Mouse (Mus musculus): ENCODE results near the gene Exoc3l2. TPM values are rescaled to one million over a fixed set of nuclear protein-coding genes. Genes with fewer than 3 reads are reported as not detected.

Exoc3l2 gene
- polyA plus RNA-seq, 1 experiment from 2014 or later = 0.55 TPM

DNA sequence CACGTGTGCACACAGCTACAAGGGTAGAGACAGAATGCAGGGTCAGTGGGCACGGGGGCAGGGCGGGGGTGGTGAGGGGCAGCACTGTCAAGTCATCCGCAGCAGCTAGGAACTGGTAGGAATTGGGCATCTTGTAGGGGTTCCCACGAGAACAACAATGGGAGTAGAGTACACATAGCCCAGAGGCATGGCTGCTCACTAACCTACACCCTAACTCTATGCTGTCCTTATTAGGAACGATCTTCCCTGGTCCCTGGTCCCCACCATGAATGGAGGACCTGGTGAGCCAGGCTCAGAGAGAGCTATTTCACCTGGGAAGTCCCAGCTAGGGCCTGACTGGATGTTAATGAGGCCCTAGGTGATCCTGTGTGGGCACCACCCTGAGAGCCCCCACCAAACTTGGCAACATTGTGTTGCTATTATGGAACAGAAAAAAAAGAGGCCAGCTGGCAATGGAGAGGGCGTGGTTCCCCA is 78.6 kb downstream of the Exoc3l2 start:
- Histone ChIP-seq H3K4me3 (ENCODE audit: low read depth, low read length) (no peak overlapping the region), H3K9me3 (ENCODE audit: control insufficient read depth, low read depth, low read length) (no peaks in the 10 kb centered on the region), H3K4me1 (ENCODE audit: control insufficient read depth, insufficient read depth, low read length) (peaks cover 33% of the 10 kb centered on the region), H3K36me3 (ENCODE audit: control insufficient read depth, insufficient read depth, low read length) (no peaks in the 10 kb centered on the region), H3K27me3 (ENCODE audit: control insufficient read depth, insufficient read depth, low read length) (no peaks in the 10 kb centered on the region), H3K27ac (ENCODE audit: low read length) (no peak overlapping the region), H3K4me2 (replicated peaks; ENCODE audit: low read depth, low read length) (no peak overlapping the region), H3K9ac (replicated peaks; ENCODE audit: low read depth, low read length) (no peak overlapping the region; the same call in 1 of the 2 replicates)
- 0 out of 2 replicates have a peak, but pooled peaks have one; percentile 8 for ATAC-seq (ENCODE audit: insufficient number of reproducible peaks, insufficient read depth, low FRiP score, low read depth)
- WGBS = 76% methylated on average over 7 of the region's 7 CpGs

DNA sequence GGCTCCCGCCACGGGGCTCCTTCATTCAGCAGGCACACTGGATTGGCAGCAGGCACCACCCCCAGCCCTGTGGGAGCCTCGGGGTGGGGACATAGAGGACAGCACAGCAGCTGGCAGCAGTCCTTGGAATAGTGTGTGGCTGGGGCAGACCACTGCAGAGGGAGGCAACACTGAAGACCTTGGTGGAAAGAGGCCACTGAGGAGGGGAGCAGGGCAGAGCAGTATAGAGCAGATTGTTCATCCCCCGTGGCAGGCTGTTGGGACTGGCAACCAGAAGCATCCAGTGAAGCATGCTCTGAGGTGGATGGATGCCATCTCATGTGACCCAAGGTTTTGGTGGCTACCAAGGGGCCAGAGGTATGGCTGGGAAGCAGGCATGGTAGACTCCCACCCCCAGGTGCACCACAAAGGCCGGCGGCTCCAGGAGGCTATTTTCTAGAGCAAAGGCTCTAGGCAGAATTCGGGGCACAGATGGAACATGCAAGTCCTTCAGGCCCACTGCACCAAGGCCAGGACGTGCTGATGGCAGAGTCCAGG is 79.1 kb downstream of the Exoc3l2 start:
- no peaks in the 10 kb centered on the region for H3K36me3 ChIP-seq (ENCODE audit: control insufficient read depth, insufficient read depth, low read length)
- H3K4me1 ChIP-seq (ENCODE audit: control insufficient read depth, insufficient read depth, low read length) = peaks cover 37% of the 10 kb centered on the region
- H3K27me3 ChIP-seq (ENCODE audit: control insufficient read depth, insufficient read depth, low read length) = no peaks in the 10 kb centered on the region
- no peak overlapping the region for H3K27ac ChIP-seq (ENCODE audit: low read length)
- 0 out of 2 replicates have a peak, but pooled peaks have one; percentile 18 for ATAC-seq (ENCODE audit: insufficient number of reproducible peaks, insufficient read depth, low FRiP score, low read depth)
- no peak overlapping the region; the same call in 1 of the 2 replicates for H3K9ac ChIP-seq (replicated peaks; ENCODE audit: low read depth, low read length)
- 69% methylated on average over 8 of the region's 8 CpGs for WGBS
- no peak overlapping the region for H3K4me2 ChIP-seq (replicated peaks; ENCODE audit: low read depth, low read length)
- no peaks in the 10 kb centered on the region for H3K9me3 ChIP-seq (ENCODE audit: control insufficient read depth, low read depth, low read length)
- no peak overlapping the region for H3K4me3 ChIP-seq (ENCODE audit: low read depth, low read length)

DNA sequence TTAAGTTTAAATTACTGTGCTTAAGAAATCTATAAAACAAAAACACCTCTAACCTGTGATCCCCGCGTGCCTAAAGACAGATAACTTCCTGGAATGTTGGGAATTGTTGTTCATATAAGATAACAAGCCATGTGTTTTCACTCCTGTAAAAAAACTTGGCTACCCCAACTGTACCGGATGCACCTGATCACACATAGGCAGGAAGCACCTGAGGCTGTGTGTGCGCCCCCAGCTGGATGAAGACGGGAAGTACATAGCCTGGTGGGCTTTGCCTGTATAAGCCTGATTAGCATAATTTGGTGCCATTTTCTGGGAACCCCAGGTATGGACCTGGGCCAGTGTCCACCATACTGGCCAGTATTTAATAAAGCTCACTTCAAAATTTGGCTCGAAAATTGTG is 80.5 kb downstream of the Exoc3l2 start:
- Histone ChIP-seq H3K36me3 (ENCODE audit: control insufficient read depth, insufficient read depth, low read length) (no peaks in the 10 kb centered on the region), H3K27me3 (ENCODE audit: control insufficient read depth, insufficient read depth, low read length) (no peaks in the 10 kb centered on the region), H3K4me2 (replicated peaks; ENCODE audit: low read depth, low read length) (no peak overlapping the region), H3K27ac (ENCODE audit: low read length) (no peak overlapping the region), H3K4me3 (ENCODE audit: low read depth, low read length) (no peak overlapping the region), H3K9ac (replicated peaks; ENCODE audit: low read depth, low read length) (no peak overlapping the region), H3K9me3 (ENCODE audit: control insufficient read depth, low read depth, low read length) (no peaks in the 10 kb centered on the region), H3K4me1 (ENCODE audit: control insufficient read depth, insufficient read depth, low read length) (peaks cover 46% of the 10 kb centered on the region)
- 41% methylated on average over 6 of the region's 6 CpGs for WGBS
- no peak for ATAC-seq (ENCODE audit: insufficient number of reproducible peaks, insufficient read depth, low FRiP score, low read depth)

DNA sequence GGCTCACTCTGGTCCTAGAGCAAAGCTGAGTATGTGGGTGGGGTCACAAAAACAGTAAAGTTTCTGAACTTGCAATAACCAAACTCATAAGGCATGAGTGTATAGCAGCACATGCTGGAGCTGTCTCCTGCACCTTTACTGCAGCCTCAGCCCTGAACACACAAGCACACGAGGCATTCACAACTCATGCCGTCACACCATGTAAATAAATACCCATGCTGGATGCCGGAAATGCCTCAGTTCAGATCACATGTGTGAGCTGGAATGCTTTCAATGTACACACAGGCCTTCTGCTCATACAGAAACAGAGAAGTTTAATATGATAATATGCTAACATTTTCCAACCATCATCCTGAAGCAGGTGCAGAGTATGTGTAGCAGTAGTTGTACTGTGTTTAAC is 82.9 kb downstream of the Exoc3l2 start:
- no peak overlapping the region for H3K4me2 ChIP-seq (replicated peaks; ENCODE audit: low read depth, low read length)
- H3K9me3 ChIP-seq (ENCODE audit: control insufficient read depth, low read depth, low read length) = no peaks in the 10 kb centered on the region
- H3K9ac ChIP-seq (replicated peaks; ENCODE audit: low read depth, low read length) = no peak overlapping the region
- WGBS = 18% methylated on average over 3 of the region's 3 CpGs
- H3K4me3 ChIP-seq (ENCODE audit: low read depth, low read length) = no peak overlapping the region
- no peak for ATAC-seq (ENCODE audit: insufficient number of reproducible peaks, insufficient read depth, low FRiP score, low read depth)
- H3K27ac ChIP-seq (ENCODE audit: low read length) = peak overlapping the region; percentile 78; the same call in 1 of the 2 replicates
- H3K36me3 ChIP-seq (ENCODE audit: control insufficient read depth, insufficient read depth, low read length) = no peaks in the 10 kb centered on the region
- no peaks in the 10 kb centered on the region for H3K27me3 ChIP-seq (ENCODE audit: control insufficient read depth, insufficient read depth, low read length)
- H3K4me1 ChIP-seq (ENCODE audit: control insufficient read depth, insufficient read depth, low read length) = peaks cover 49% of the 10 kb centered on the region

Other genes with a start within 250 kb of the Exoc3l2 start
- gene Opa3, start 235.0 kb upstream of the Exoc3l2 start, polyA plus RNA-seq (2014; fragmentation: Nextera tagmentation; extraction: Ambion mirVana) = 37.1 and 42.9 TPM in 2 replicates
- 48.1 and 64.9 TPM in 2 replicates for gene Vasp, start 191.5 kb upstream of the Exoc3l2 start, polyA plus RNA-seq (2014; fragmentation: Nextera tagmentation; extraction: Ambion mirVana)
- gene Ppm1n, start 183.3 kb upstream of the Exoc3l2 start, polyA plus RNA-seq (2014; fragmentation: Nextera tagmentation; extraction: Ambion mirVana) = 0.15 TPM in 1 of 2 replicates, not detected in the other
- gene Rtn2, start 180.7 kb upstream of the Exoc3l2 start, polyA plus RNA-seq (2014; fragmentation: Nextera tagmentation; extraction: Ambion mirVana) = 11.7 and 13.9 TPM in 2 replicates
- gene Fosb, start 153.3 kb upstream of the Exoc3l2 start, polyA plus RNA-seq (2014; fragmentation: Nextera tagmentation; extraction: Ambion mirVana) = 0.07 TPM in 1 of 2 replicates, not detected in the other
- 86.0 and 92.8 TPM in 2 replicates for gene Ercc1, start 118.6 kb upstream of the Exoc3l2 start, polyA plus RNA-seq (2014; fragmentation: Nextera tagmentation; extraction: Ambion mirVana)
- 20.5 and 23.9 TPM in 2 replicates for gene Cd3eap, start 103.8 kb upstream of the Exoc3l2 start, polyA plus RNA-seq (2014; fragmentation: Nextera tagmentation; extraction: Ambion mirVana)
- 9.6 and 10.0 TPM in 2 replicates for gene Ppp1r13l, start 103.6 kb upstream of the Exoc3l2 start, polyA plus RNA-seq (2014; fragmentation: Nextera tagmentation; extraction: Ambion mirVana)
- gene Ercc2, start 81.3 kb upstream of the Exoc3l2 start, polyA plus RNA-seq (2014; fragmentation: Nextera tagmentation; extraction: Ambion mirVana) = 8.8 and 10.3 TPM in 2 replicates
- 6.0 and 8.9 TPM in 2 replicates for gene Klc3, start 59.2 kb upstream of the Exoc3l2 start, polyA plus RNA-seq (2014; fragmentation: Nextera tagmentation; extraction: Ambion mirVana)
- gene Ckm, start 58.6 kb upstream of the Exoc3l2 start, polyA plus RNA-seq (2014; fragmentation: Nextera tagmentation; extraction: Ambion mirVana) = 1.7 and 3.2 TPM in 2 replicates
- gene Mark4, start 4.5 kb upstream of the Exoc3l2 start, polyA plus RNA-seq (2014; fragmentation: Nextera tagmentation; extraction: Ambion mirVana) = 8.6 and 9.7 TPM in 2 replicates
- gene Bloc1s3, start 45.0 kb downstream of the Exoc3l2 start, polyA plus RNA-seq (2014; fragmentation: Nextera tagmentation; extraction: Ambion mirVana) = 0.74 and 1.3 TPM in 2 replicates
- gene Trappc6a, start 45.1 kb downstream of the Exoc3l2 start, polyA plus RNA-seq (2014; fragmentation: Nextera tagmentation; extraction: Ambion mirVana) = 83.4 and 89.0 TPM in 2 replicates
- not detected in 2 replicates for gene Nkpd1, start 54.5 kb downstream of the Exoc3l2 start, polyA plus RNA-seq (2014; fragmentation: Nextera tagmentation; extraction: Ambion mirVana)
- 6.3 and 7.1 TPM in 2 replicates for gene Ppp1r37, start 99.7 kb downstream of the Exoc3l2 start, polyA plus RNA-seq (2014; fragmentation: Nextera tagmentation; extraction: Ambion mirVana)
- gene Zfp296, start 114.0 kb downstream of the Exoc3l2 start, polyA plus RNA-seq (2014; fragmentation: Nextera tagmentation; extraction: Ambion mirVana) = 1.2 and 2.1 TPM in 2 replicates
- 163 and 180 TPM in 2 replicates for gene Gemin7, start 114.3 kb downstream of the Exoc3l2 start, polyA plus RNA-seq (2014; fragmentation: Nextera tagmentation; extraction: Ambion mirVana)
- gene Clasrp, start 141.2 kb downstream of the Exoc3l2 start, polyA plus RNA-seq (2014; fragmentation: Nextera tagmentation; extraction: Ambion mirVana) = 38.6 and 44.8 TPM in 2 replicates
- 8.3 and 10.4 TPM in 2 replicates for gene Relb, start 166.1 kb downstream of the Exoc3l2 start, polyA plus RNA-seq (2014; fragmentation: Nextera tagmentation; extraction: Ambion mirVana)
- gene Clptm1, start 201.7 kb downstream of the Exoc3l2 start, polyA plus RNA-seq (2014; fragmentation: Nextera tagmentation; extraction: Ambion mirVana) = 77.9 and 86.2 TPM in 2 replicates
- 1.5 and 1.9 TPM in 2 replicates for gene Apoc2, start 214.6 kb downstream of the Exoc3l2 start, polyA plus RNA-seq (2014; fragmentation: Nextera tagmentation; extraction: Ambion mirVana)
- not detected in 2 replicates for gene Gm44805, start 218.1 kb downstream of the Exoc3l2 start, polyA plus RNA-seq (2014; fragmentation: Nextera tagmentation; extraction: Ambion mirVana)
- gene Apoc4, start 218.1 kb downstream of the Exoc3l2 start, polyA plus RNA-seq (2014; fragmentation: Nextera tagmentation; extraction: Ambion mirVana) = 0.39 TPM in 1 of 2 replicates, not detected in the other
- 10.9 and 12.6 TPM in 2 replicates for gene Apoc1, start 229.3 kb downstream of the Exoc3l2 start, polyA plus RNA-seq (2014; fragmentation: Nextera tagmentation; extraction: Ambion mirVana)
- gene Apoe, start 235.9 kb downstream of the Exoc3l2 start, polyA plus RNA-seq (2014; fragmentation: Nextera tagmentation; extraction: Ambion mirVana) = 291 and 299 TPM in 2 replicates